Mouse (Mus musculus): ENCODE measurements around the gene Apobec2.
A peak's percentile ranks its signal among the peaks of the same experiment; 100 is the strongest.

GRCm38 (mm10) chr17:48404706-48405105 lies 28.0 kb downstream of the Apobec2 start:
- TF ChIP-seq EP300 (IDR thresholded peaks at IDR 0.05; ENCODE audit: low read depth) (peak; percentile 52; the same call in 1 of the 2 replicates), CTCF (IDR thresholded peaks at IDR 0.05; ENCODE audit: low read depth) (no peak)
